Mouse (Mus musculus): ENCODE results near the gene Fa2h.
A peak's percentile ranks its signal among the peaks of the same experiment; 100 is the strongest.

Fa2h gene

DNA sequence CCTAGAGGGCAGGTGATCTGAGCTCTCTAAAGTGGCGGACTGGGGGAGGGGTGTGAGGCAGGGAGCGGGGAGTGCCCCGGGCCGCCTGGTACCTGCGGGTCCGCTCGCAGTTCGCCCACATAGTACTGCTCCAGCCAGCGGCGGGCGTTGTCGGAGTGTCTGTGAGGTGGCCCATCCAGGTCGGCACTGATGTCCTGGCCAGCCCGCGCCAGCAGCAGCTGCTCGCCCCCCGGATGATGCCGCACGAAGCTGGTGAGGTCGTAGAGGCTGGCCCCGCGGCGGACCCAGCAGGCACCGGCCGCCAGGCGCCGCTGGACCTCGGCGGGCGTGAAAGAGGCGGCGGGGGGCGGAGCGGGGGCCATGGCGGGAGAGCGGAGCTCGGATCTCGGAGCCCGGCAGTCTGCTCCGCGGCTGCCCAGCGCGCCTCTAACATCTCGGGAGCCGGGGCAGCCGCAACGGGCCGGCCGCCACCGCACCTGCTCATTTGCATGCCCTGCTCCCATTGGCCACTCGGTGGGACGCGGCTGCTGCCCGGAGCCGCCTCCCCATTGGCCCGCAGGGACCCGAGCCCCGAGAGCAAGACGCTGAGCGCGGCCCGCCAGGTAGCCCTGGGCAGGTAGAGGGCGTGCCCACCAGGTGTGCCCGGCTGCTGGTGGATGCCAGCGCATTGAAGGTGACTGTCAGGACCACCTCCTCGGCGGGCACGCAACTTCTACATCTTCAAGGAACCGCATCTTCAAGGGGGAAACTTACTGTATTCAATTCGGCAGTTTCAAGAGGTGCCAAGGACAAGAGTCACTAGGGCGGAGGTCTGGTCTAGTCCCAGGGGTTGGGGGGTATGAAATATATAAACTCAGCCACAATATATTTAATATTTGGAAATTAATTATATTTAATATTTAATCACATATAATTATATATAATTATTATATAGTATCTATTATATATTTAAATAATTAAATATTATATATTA, at the start of gene Fa2h:
Fa2h (minus strand) TSS at position 434 of the 973 bp plus-strand sequence.
- peak; percentile 79 for DNase-seq (ENCODE audit: extremely low spot score)

DNA sequence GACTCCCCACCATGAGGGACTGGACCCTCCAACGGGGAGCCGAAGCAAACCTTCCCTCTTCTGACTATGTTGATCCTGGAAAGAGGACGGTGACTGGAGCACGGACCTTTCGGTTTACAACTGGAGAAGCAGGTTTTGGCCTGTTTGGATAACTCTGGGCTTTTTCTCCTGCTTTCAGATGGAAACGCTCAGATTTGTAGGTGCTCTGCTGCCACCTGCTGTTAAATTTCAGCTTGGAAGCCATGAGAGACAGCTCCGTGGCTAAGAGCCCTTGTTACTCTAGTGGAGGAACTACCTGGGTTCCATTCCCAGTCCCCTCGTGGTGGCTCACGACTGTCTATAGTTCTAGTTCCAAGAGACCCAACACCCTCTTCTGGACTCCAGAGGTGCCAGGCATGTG, 45.6 kb upstream of the Fa2h start:
- peak; percentile 67 for DNase-seq (ENCODE audit: extremely low spot score)

DNA sequence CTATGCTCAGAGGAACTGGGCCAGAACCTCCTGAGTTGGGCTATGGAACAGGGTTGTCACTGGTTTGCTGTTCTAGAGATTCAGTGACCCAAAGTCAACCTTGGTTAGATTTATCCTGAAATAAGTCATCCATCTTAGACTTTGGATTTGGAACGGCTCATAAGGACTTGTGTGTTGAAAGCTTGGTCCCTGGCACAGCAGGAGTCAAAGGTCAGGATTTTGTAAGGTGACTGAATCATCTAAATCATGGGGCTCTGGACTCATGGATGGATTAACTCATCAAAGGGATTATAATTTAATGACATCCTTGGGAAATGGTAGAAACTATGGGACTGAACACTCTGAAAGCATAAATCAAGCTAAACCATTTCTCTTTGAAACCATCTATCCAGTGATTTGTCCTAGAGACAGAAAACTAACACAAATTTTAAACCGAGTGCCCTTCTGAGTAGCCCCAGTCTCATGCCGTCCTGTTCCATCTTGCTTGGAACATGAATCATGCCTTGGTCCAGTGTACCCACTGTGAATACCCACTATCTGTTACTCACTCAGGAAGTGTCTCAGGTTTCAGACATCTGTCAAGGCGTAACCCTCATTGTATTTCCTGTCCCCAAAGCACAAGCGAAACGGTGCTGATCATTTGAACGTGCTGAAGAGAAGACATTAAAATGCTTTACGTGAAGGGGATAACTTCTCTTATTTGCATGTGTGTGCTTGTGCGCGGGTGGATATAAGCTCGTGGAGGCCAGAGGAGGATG, 41.6 kb upstream of the Fa2h start:
- no peak for DNase-seq (ENCODE audit: extremely low spot score)

DNA sequence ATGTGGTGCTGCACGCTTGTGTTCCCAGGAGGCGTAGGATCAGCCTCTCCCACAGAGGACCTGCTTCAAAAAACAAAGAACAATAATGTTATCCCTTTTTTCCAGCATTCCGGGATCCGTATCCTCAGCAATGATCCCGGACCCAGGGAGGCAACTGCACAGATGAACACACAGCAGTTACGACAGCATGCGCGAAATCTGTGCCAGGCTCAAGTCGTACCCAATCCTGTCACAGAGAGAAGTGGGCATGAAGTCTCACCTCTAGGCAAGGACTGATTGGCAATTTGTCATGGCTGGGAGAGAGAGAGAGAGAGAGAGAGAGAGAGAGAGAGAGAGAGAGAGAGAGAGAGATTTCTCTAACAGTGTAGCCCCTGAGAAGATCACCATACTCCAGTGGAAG, 31.0 kb upstream of the Fa2h start:
- DNase-seq (ENCODE audit: extremely low spot score): no peak

DNA sequence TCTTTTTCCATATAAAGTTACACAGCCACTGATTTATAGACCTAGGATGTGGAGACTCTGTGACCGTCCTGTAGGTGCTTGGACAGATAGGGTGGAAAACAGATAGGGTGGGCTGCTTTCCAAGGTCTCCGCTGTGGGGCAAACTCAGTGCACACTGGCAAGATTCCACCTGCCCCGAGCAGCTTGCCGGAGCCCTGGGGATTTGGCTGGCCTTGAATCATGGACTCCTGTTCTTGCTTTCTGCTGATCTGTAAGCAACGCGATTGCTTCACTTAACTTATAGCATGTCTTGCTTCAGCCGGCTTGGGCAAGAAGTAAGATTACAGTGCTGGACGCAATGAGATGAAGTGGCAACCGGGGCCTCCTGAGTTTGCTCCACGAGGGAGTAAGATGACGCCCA, 30.6 kb upstream of the Fa2h start:
- DNase-seq (ENCODE audit: extremely low spot score): no peak

DNA sequence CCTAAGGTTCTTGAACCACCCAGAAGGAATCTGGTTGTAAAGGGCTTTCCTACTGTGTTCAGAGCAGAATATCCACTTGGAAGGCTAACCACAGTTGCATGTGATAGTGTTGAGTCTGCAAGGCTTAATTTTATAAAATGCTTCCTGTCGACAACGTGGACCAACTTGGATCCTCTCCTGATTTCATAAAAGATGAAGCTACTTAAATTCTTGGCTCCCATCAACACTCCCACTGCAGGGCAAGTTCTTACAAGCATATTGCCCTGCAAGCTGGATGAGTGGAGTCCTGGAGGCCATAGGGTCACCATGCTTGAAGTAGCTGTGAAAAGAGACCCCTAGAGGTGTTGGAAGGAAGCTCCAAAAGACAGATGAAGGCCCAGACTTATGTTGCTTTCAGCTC, 29.0 kb upstream of the Fa2h start:
- no peak for DNase-seq (ENCODE audit: extremely low spot score)

DNA sequence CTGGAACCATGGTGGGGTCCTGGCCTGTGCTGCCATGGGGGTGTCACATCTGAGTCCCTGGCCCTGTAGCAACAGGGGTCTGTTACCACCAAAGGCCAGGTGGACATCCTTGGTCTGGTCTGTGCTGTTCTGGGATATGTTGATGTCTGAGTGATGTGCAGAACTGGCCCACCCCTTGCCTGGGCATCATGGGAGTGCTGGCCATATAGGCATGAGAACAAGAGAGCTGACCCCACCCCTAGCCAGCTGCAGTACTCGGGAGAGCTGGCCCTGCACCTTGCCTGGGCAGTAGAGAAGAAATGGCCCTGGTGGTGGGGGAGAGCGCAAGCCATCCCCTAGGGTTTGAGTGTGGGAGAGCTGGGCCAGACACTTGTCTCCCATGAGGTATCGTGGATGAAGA, 25.5 kb upstream of the Fa2h start:
- no peak for DNase-seq (ENCODE audit: extremely low spot score)

DNA sequence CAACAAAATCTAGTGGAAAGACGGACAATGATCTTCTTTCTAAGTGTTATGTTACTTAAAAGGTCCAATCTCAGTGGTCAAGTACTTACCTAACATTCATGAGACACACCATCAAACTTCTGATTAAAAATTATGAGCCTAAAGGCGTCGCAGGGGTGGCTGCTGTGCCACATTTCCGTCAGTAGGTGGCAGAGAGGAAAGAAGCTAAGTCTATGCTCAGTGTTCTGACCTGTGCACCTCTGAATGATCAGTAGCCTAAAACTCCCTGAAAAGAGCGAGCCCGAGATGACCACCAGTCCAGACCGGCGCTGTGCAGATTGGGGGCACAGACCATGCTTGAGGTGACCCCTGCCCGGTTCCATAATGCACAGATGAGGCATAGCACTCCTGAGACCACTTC, 25.0 kb upstream of the Fa2h start:
- DNase-seq (ENCODE audit: extremely low spot score): peak; percentile 15

DNA sequence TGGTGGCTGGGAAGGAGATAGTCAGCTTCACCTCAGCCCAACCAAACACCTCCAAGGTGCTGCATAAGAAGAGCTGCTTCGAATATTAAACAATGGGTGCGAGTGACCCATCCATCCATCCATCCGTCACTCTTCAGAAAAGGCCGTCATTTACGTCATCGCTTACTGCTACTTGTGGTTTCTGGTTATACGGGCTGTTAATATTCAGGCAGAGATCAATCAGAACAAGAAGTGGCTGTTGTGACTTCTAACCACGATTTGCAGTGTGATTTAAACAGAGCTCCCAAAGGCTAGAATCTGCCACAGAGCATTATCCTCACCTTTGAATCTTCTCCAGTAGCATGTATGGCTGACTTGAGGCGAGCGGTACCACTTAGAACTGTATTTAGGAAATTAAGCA, 23.6 kb upstream of the Fa2h start:
- DNase-seq (ENCODE audit: extremely low spot score): no peak

DNA sequence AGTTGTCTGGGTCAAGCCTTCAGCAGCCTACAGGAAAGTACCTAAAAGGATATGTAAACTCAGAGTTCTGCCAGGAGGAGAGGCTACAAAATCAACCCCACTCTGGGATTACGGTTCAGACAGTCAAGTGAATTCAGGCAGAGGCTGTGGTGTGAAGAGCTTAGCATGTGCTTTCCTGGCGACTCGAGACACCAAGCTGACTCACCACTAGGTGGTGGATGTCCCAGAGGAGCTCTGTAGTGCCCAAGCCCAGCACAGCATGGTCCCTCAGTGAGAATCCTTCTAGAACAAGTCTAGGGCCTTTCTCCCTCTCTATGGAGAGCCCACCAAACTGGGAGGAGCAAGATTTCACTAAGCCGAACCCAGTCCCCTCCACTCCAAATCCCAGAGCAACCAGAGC, 9.8 kb upstream of the Fa2h start:
- no peak for DNase-seq (ENCODE audit: extremely low spot score)

DNA sequence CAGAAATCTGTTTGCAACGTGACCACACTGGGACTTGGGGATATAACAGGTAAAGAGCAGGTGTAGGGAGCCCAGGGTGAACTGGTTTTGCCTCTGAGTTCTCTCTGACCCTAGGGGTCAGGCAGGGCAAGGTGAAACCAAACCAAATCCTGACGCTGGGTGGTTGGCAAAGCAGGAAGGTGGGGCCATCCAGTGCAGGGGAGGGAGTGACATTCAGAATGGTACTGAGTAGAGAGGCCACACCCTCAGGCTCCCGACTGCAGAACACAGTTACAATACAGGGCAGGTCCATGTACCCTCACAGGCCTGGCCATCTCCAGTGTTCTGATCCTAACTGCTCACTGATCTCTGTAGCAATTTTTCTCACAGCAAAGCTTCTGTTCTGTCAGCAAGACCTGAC, 2.4 kb downstream of the Fa2h start:
- no peak for DNase-seq (ENCODE audit: extremely low spot score)

DNA sequence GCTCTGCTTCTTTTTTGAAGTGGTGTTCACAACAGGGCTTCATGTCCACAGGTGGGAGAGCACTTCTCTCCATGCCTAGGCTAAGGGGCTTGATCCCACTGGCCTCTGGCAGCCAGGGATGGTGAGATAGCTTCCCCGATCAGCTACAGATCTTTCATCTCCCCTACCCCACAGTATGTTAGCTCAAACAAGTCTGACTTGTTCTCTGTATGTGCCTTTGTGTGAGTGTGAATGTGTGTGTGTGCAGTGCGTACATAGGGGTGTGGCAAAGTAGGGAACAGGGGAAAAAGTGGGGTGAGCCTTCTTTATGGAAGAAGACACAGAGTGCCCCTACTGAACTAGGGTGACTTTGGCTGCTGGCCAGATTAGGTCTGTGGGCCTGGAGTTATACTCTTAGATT, 2.8 kb downstream of the Fa2h start:
- no peak for DNase-seq (ENCODE audit: extremely low spot score)

DNA sequence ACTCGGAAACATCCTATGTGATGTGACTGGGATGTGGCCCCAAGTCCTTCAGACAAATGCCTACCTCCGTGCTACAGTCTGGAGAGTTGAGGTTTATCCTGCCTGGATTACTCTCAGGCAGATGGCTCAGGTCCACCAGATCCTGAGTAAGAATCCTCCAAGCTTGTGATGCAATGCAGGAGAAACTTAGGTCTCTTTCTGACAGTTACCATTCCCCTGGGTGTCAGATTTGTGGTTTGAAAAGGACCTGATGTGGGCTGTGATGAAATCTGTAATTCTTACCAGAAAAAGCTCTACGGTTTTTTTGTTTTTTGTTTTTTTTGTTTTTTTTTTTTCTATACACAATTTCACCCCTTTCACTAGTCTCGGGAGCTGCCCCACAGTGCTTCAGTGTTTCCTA, 4.0 kb downstream of the Fa2h start:
- DNase-seq (ENCODE audit: extremely low spot score): no peak

DNA sequence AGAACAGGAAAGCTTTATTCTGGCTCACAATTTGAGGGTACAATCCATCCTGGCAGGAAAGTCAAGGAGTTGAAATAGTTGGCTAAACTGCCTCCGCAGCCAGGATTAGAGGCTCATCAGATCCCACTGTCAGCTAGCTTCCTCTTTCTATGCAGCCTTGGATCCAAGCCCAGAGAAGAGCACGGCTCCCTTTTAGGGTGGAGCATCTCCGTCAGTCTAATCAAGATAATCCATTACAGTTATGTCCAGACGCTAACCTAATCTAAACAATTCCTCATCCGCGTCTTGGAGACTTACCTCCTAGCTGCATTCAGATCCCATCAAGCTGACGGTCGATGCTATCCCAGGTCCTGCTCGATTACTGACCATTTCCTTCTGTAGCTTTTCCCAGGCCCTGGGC, 7.7 kb downstream of the Fa2h start:
- no peak for DNase-seq (ENCODE audit: extremely low spot score)

DNA sequence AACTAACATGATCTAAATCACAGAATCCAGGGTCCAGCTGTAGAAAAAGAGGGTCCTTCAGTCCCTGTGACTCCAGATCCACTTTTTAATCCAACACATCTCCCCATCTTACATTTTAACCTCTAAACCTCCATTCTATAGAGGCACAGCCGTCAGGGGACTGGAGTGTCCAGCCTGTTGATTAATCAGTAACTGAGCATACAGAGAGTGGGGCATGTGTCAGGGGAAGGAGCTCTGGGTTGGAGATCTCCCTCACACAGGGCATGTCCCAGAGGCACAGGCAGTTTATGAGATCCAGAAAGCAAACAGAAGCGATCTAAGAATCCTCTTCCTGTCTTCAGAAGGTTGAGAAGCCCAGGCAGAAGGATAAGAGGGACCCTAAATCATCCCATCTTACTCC, 9.0 kb downstream of the Fa2h start:
- no peak for DNase-seq (ENCODE audit: extremely low spot score)

DNA sequence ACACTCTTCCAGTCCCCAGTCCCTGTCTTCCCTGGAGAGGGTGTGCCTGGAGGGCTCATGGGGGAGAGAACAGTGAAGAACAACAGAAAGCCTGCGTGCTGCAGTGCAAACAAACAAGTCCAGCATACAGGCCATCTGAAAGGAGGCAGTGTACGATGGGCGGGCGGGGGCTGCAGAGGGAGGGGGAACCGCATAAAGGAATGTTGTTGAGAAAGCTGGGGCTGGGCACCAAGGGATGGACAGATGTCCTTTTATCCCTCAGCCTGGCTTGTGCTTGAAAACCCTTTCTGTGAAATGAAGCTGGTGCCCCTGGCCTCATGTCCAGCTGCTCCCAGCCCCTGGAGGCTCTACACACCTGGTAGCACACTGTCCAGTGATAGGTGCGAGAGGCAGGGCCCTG, 18.4 kb downstream of the Fa2h start:
- peak; percentile 22 for DNase-seq (ENCODE audit: extremely low spot score)

DNA sequence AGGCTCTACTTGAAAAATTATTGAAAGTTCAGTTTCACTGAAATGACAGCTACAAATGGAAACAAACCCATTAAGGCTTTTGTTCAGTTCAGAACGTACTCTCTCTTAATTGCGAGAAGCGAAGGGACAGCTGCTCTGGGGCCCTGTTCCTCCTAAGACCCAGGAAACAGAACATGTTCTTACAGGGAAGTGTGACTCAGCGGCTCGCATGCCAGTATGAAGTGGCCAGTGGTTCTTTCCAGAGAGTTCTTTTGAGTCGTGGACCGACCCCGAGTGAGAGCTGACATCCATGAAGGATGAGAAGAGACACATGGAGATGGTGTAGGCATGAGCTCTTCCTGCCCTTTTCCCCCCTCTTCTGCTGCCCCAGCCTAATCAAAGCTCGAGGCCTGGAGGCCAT, 23.9 kb downstream of the Fa2h start:
- no peak for DNase-seq (ENCODE audit: extremely low spot score)

DNA sequence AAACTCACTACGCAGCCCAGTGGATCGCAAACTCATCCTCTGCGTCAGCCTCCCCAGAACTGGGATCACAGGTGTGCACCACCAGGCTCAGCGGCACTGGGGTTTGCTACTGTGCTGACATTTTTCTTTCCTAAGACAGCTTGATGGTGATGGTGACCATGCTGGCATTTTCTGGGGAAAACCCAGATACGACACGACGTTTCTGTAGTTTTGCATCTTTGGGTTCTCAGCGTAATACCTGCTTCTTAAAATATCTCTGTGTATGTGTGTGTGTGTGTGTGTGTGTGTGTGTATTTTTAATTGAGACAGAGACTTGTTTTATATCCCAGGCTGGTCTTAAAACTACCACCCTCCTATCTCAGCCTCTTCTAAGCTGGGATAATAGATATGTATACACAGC, 26.3 kb downstream of the Fa2h start:
- DNase-seq (ENCODE audit: extremely low spot score): no peak

DNA sequence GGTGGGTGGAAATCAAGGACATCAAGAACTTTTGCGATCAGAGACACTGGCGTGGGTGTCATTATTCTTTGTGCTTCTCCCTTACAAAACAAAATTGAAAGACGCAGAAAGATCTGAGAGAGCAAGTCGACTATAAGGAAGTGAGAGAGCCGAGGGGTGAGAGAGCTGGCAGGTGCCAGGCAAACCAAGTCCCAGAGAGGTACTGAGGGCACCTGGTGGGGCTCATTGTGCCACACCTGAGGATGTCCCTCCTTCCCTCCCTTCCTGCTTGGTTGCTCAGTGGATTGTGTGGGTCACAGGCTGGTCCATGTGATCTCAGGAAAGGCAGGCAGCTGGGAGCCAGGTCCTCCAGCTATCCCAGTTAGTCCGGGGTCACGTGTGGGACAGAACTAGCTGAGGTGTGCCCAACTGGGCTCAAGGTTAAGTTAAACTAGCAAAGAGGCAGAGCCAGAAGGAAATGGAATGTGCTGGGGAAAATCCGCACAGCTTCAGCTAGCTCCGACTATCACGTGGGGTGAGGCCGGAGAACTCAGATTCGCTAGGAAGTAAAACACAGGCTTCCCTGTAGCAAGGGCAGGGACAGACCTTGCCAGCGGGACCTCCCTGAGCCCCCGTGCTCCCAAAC, 26.9 kb downstream of the Fa2h start:
- no peak for DNase-seq (ENCODE audit: extremely low spot score)

DNA sequence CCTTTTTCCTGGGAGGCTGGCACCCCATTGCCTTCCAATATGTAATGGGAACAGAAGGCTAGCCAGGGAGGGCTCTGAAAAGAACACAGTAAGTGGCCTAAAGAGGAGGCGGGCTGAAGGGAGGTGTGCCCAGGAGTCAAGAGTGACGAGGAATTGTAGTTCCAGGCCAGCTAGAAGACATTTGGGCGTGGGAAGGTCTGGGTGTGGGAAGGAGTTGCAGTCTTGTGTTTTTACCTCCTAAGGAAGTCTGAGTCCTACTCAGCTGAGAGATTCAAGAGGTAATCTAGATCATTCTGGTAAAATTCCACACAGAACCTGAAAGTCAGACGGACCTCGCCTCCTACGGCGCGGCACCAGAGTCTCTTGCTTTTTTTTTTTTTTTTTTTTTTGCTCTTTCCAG, 30.1 kb downstream of the Fa2h start:
- DNase-seq (ENCODE audit: extremely low spot score): no peak

DNA sequence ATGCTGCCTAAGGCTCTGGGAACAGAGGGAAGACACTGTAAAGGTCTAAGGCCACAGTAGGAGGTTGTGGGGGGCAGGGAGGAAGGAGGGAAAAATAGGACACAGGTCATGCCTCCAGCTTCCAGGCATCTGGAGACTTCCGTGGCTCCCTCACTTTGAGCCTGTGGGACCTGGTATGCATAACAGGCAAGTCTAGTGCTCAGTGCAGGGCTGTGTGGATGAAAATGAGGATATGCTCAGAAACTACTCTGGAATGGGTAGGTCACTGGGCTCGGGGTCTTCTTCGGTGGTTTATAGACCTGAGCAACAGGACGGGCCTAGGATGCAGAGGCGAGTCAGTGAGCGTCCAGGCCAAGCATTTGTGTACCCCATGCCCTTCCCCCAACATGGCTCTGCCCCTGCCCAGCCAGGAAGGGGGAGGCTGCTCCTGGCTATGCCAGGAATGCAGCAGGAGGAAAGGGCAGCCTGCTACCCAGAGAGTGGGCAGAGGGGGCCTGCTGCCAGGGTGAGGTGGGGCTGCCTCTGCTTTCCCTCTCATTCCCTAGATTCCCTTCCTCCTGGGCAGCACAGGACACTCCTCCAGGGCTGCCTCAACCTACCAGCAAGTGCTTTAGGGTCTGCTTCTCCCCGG, 32.9 kb downstream of the Fa2h start:
- DNase-seq (ENCODE audit: extremely low spot score): no peak

DNA sequence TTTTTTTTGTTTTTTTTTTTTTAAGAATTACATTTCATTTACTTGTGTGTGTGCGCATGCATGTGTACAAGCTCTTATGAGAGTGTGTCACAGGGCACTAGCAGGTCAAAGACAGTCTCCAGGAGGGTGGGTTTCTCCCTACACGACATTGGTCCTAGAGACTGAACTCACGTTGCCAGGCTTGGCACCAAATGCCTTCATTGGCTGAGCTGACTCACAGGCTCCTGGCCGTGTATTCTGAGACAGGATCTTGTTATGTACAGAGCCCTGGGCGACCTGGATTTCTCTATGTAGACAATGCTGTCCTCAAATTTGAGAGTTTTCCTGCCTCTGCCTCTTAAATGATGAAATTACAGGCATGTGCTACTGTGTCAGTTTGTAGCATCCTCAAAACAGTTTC, 33.7 kb downstream of the Fa2h start:
- no peak for DNase-seq (ENCODE audit: extremely low spot score)
